In genomic region chr17:87351241-87352105, GRCm38 (mm10) we compare ENCODE assay signal across 8 mouse cellular contexts.
DNase-seq lines count a peak whose midpoint lies in the region; ATAC-seq lines count a peak whose summit lies in the region.

No protein-coding gene starts in this region.

- peaks cover 27% of the 10 kb centered on the region for H3K4me1 ChIP-seq in embryonic facial prominence, embryonic 14.5 days (ENCODE audit: control insufficient read depth, insufficient read depth, low read length)
- peaks cover 90% of the 10 kb centered on the region for H3K4me1 ChIP-seq in limb, embryonic 10.5 days

- 28% methylated on average over 20 of the region's 20 CpGs for WGBS in embryonic facial prominence, embryonic 14.5 days
- 12% methylated on average over 20 of the region's 20 CpGs for WGBS in limb, embryonic 10.5 days

- H3K4me3 ChIP-seq in embryonic facial prominence, embryonic 14.5 days (ENCODE audit: low read depth, low read length): no peak overlapping the region
- H3K4me3 ChIP-seq in limb, embryonic 10.5 days: peak overlapping the region; percentile 4

- peak; percentile 67 for DNase-seq in adrenal gland, postnatal 14 days
- no peak for DNase-seq in adrenal gland, postnatal 4 days (ENCODE audit: low spot score in 2 of 2)
- DNase-seq in embryonic facial prominence, embryonic 14.5 days (ENCODE audit: low spot score): peak; percentile 73
- DNase-seq in heart, postnatal 4 days: peak; percentile 76
- peak; percentile 76 for DNase-seq in limb, embryonic 10.5 days (ENCODE audit: low spot score)
- DNase-seq in ovary, postnatal 10 days (ENCODE audit: low spot score): no peak
- no peak for DNase-seq in layer of hippocampus, adult 9-11 months

- H3K27me3 ChIP-seq in embryonic facial prominence, embryonic 14.5 days (replicated peaks; ENCODE audit: control insufficient read depth, insufficient read depth, low read length): no peaks in the 10 kb centered on the region
- H3K27me3 ChIP-seq in limb, embryonic 10.5 days (ENCODE audit: low read depth, poor library complexity, severe bottlenecking): no peaks in the 10 kb centered on the region; the same call in 1 of the 2 replicates

- peak overlapping the region; percentile 31; the same call in 1 of the 2 replicates for H3K9ac ChIP-seq in embryonic facial prominence, embryonic 14.5 days (ENCODE audit: low read depth, low read length)

- ATAC-seq in embryonic facial prominence, embryonic 14.5 days (ENCODE audit: low read depth): peak; percentile 34
- ATAC-seq in granulocyte monocyte progenitor cell, adult 5-6 weeks (replicated peaks; ENCODE audit: poor library complexity, severe bottlenecking): no peak

- peak overlapping the region; percentile 75 for H3K27ac ChIP-seq in embryonic facial prominence, embryonic 14.5 days (replicated peaks; ENCODE audit: low read depth, low read length)
- peak overlapping the region; percentile 80 for H3K27ac ChIP-seq in limb, embryonic 10.5 days

- no peaks in the 10 kb centered on the region for H3K36me3 ChIP-seq in embryonic facial prominence, embryonic 14.5 days (ENCODE audit: control insufficient read depth, insufficient read depth, low read length)
- no peaks in the 10 kb centered on the region for H3K36me3 ChIP-seq in limb, embryonic 10.5 days

- H3K9me3 ChIP-seq in embryonic facial prominence, embryonic 14.5 days (ENCODE audit: control insufficient read depth, low read length): no peaks in the 10 kb centered on the region
- no peaks in the 10 kb centered on the region for H3K9me3 ChIP-seq in limb, embryonic 10.5 days (replicated peaks)

- no peak overlapping the region for H3K4me2 ChIP-seq in embryonic facial prominence, embryonic 14.5 days (ENCODE audit: low read depth, low read length)

Comparison
In these comparisons a context has a peak if more than half of its experiments do, and no peak if none do; other contexts are left out.
1. DNase-seq: peak in adrenal gland, postnatal 14 days (single experiment), embryonic facial prominence, embryonic 14.5 days (single experiment), heart, postnatal 4 days (single experiment) and limb, embryonic 10.5 days (single experiment); none in adrenal gland, postnatal 4 days (0 of 2), ovary, postnatal 10 days (single experiment) and layer of hippocampus, adult 9-11 months (single experiment).